Mouse (Mus musculus): Measurements from ENCODE around the gene Immp2l. TPM values are rescaled to one million over a fixed set of nuclear protein-coding genes. Genes with fewer than 3 reads are reported as not detected.
"Not testable (repeated sequence)": the region's sequence is repeated elsewhere in the genome, so short reads cannot be mapped to it uniquely, and the experiment has no call there.

The Immp2l gene
- polyA plus RNA-seq, 1 experiment from 2014 or later: 10.7 TPM

GRCm38 (mm10) chr12:41834646-41835045 is 810.8 kb downstream of the Immp2l start:
- Histone ChIP-seq H3K9me3 (no peaks in the 10 kb centered on the region), H3K4me3 (no peak overlapping the region), H3K4me1 (no peaks in the 10 kb centered on the region), H3K36me3 (replicated peaks) (no peaks in the 10 kb centered on the region), H3K27me3 (replicated peaks; ENCODE audit: low read depth, poor library complexity, severe bottlenecking) (no peaks in the 10 kb centered on the region), H3K27ac (replicated peaks) (no peak overlapping the region)
- DNase-seq (ENCODE audit: low spot score): no peak
- 89% methylated on average over 2 of the region's 2 CpGs for WGBS

- DNase-seq (ENCODE audit: low spot score): no peak
- Histone ChIP-seq H3K27me3 (replicated peaks; ENCODE audit: low read depth, poor library complexity, severe bottlenecking) (no peaks in the 10 kb centered on the region), H3K36me3 (replicated peaks) (no peaks in the 10 kb centered on the region), H3K27ac (replicated peaks) (no peak overlapping the region), H3K9me3 (no peaks in the 10 kb centered on the region), H3K4me1 (no peaks in the 10 kb centered on the region), H3K4me3 (no peak overlapping the region)
- 78% methylated on average over 6 of the region's 6 CpGs for WGBS
Observed at GRCm38 (mm10) chr12:41838334-41838847, 814.5 kb downstream of the Immp2l start.

- Histone ChIP-seq H3K36me3 (replicated peaks) (no peaks in the 10 kb centered on the region), H3K4me3 (no peak overlapping the region), H3K27ac (replicated peaks) (no peak overlapping the region), H3K9me3 (no peaks in the 10 kb centered on the region), H3K27me3 (replicated peaks; ENCODE audit: low read depth, poor library complexity, severe bottlenecking) (no peaks in the 10 kb centered on the region), H3K4me1 (no peaks in the 10 kb centered on the region)
- 88% methylated on average over 2 of the region's 2 CpGs for WGBS
- DNase-seq (ENCODE audit: low spot score): no peak
Observed at GRCm38 (mm10) chr12:41839241-41839640, 815.4 kb downstream of the Immp2l start.

GRCm38 (mm10) chr12:41842694-41843329 is 818.9 kb downstream of the Immp2l start:
- Histone ChIP-seq H3K27ac (replicated peaks) (no peak overlapping the region), H3K27me3 (replicated peaks; ENCODE audit: low read depth, poor library complexity, severe bottlenecking) (no peaks in the 10 kb centered on the region), H3K36me3 (replicated peaks) (no peaks in the 10 kb centered on the region), H3K9me3 (no peaks in the 10 kb centered on the region), H3K4me3 (no peak overlapping the region), H3K4me1 (no peaks in the 10 kb centered on the region)
- no peak for DNase-seq (ENCODE audit: low spot score)
- 80% methylated on average over 6 of the region's 6 CpGs for WGBS

- no peaks in the 10 kb centered on the region for H3K36me3 ChIP-seq (replicated peaks)
- no peak overlapping the region for H3K27ac ChIP-seq (replicated peaks)
- H3K9me3 ChIP-seq: no peaks in the 10 kb centered on the region
- no peak for DNase-seq (ENCODE audit: low spot score)
- H3K4me1 ChIP-seq: no peaks in the 10 kb centered on the region
- H3K4me3 ChIP-seq: no peak overlapping the region
- H3K27me3 ChIP-seq (replicated peaks; ENCODE audit: low read depth, poor library complexity, severe bottlenecking): no peaks in the 10 kb centered on the region
- WGBS: 89% methylated on average over 7 of the region's 7 CpGs
Observed at GRCm38 (mm10) chr12:41851896-41852470, 828.1 kb downstream of the Immp2l start.

- not testable (repeated sequence) for H3K27ac ChIP-seq (replicated peaks); H3K36me3 ChIP-seq (replicated peaks); H3K27me3 ChIP-seq (replicated peaks; ENCODE audit: low read depth, poor library complexity, severe bottlenecking); H3K4me3 ChIP-seq; H3K9me3 ChIP-seq; DNase-seq (ENCODE audit: low spot score); H3K4me1 ChIP-seq
- 44% methylated on average over 5 of the region's 5 CpGs for WGBS
Observed at GRCm38 (mm10) chr12:41859652-41860051, 835.8 kb downstream of the Immp2l start.

- WGBS: 89% methylated on average over 2 of the region's 2 CpGs
- no peaks in the 10 kb centered on the region for H3K36me3 ChIP-seq (replicated peaks)
- no peak overlapping the region for H3K27ac ChIP-seq (replicated peaks)
- no peaks in the 10 kb centered on the region for H3K4me1 ChIP-seq
- H3K4me3 ChIP-seq: no peak overlapping the region
- H3K9me3 ChIP-seq: peaks cover 5% of the 10 kb centered on the region; the same call in 1 of the 2 replicates
- H3K27me3 ChIP-seq (replicated peaks; ENCODE audit: low read depth, poor library complexity, severe bottlenecking): no peaks in the 10 kb centered on the region
- DNase-seq (ENCODE audit: low spot score): no peak
Observed at GRCm38 (mm10) chr12:41868317-41868716, 844.4 kb downstream of the Immp2l start.

- no peaks in the 10 kb centered on the region for H3K27me3 ChIP-seq (replicated peaks; ENCODE audit: low read depth, poor library complexity, severe bottlenecking)
- no peak for DNase-seq (ENCODE audit: low spot score)
- 78% methylated on average over 2 of the region's 2 CpGs for WGBS
Observed at GRCm38 (mm10) chr12:41874015-41874414, 850.1 kb downstream of the Immp2l start.

GRCm38 (mm10) chr12:41877292-41877959 is 853.5 kb downstream of the Immp2l start:
- WGBS: 74% methylated on average over 5 of the region's 5 CpGs
- Histone ChIP-seq H3K4me3 (no peak overlapping the region), H3K27ac (replicated peaks) (no peak overlapping the region), H3K4me1 (no peaks in the 10 kb centered on the region), H3K27me3 (replicated peaks; ENCODE audit: low read depth, poor library complexity, severe bottlenecking) (no peaks in the 10 kb centered on the region), H3K36me3 (replicated peaks) (no peaks in the 10 kb centered on the region), H3K9me3 (no peaks in the 10 kb centered on the region)
- DNase-seq (ENCODE audit: low spot score): no peak

More at GRCm38 (mm10) chr12:41874015-41874414, 850.1 kb downstream of the Immp2l start:
- Histone ChIP-seq H3K9me3 (no peaks in the 10 kb centered on the region), H3K4me1 (no peaks in the 10 kb centered on the region), H3K4me3 (no peak overlapping the region), H3K27ac (replicated peaks) (no peak overlapping the region), H3K36me3 (replicated peaks) (no peaks in the 10 kb centered on the region)

- no peaks in the 10 kb centered on the region for H3K9me3 ChIP-seq
- DNase-seq (ENCODE audit: low spot score): no peak
- 81% methylated on average over 3 of the region's 3 CpGs for WGBS
- no peak overlapping the region for H3K27ac ChIP-seq (replicated peaks)
- no peaks in the 10 kb centered on the region for H3K4me1 ChIP-seq
- H3K27me3 ChIP-seq (replicated peaks; ENCODE audit: low read depth, poor library complexity, severe bottlenecking): no peaks in the 10 kb centered on the region
- no peaks in the 10 kb centered on the region for H3K36me3 ChIP-seq (replicated peaks)
- H3K4me3 ChIP-seq: no peak overlapping the region
Observed at GRCm38 (mm10) chr12:41878493-41878892, 854.6 kb downstream of the Immp2l start.

- WGBS: 94% methylated on average over 1 of the region's 1 CpGs
- Histone ChIP-seq H3K27ac (replicated peaks) (no peak overlapping the region), H3K4me1 (no peaks in the 10 kb centered on the region), H3K27me3 (replicated peaks; ENCODE audit: low read depth, poor library complexity, severe bottlenecking) (no peaks in the 10 kb centered on the region), H3K36me3 (replicated peaks) (no peaks in the 10 kb centered on the region), H3K4me3 (no peak overlapping the region), H3K9me3 (no peaks in the 10 kb centered on the region)
- no peak for DNase-seq (ENCODE audit: low spot score)
Observed at GRCm38 (mm10) chr12:41878972-41879371, 855.1 kb downstream of the Immp2l start.

GRCm38 (mm10) chr12:41879412-41879811 is 855.5 kb downstream of the Immp2l start:
- no peak for DNase-seq (ENCODE audit: low spot score)
- Histone ChIP-seq H3K27me3 (replicated peaks; ENCODE audit: low read depth, poor library complexity, severe bottlenecking) (no peaks in the 10 kb centered on the region), H3K4me3 (no peak overlapping the region), H3K36me3 (replicated peaks) (no peaks in the 10 kb centered on the region), H3K4me1 (no peaks in the 10 kb centered on the region), H3K9me3 (no peaks in the 10 kb centered on the region), H3K27ac (replicated peaks) (no peak overlapping the region)
- WGBS: 78% methylated on average over 1 of the region's 1 CpGs

- 92% methylated on average over 3 of the region's 3 CpGs for WGBS
- DNase-seq (ENCODE audit: low spot score): no peak
Observed at GRCm38 (mm10) chr12:41880833-41881232, 856.9 kb downstream of the Immp2l start.

More at GRCm38 (mm10) chr12:41880833-41881232, 856.9 kb downstream of the Immp2l start:
- Histone ChIP-seq H3K36me3 (replicated peaks) (no peaks in the 10 kb centered on the region), H3K4me1 (no peaks in the 10 kb centered on the region), H3K27ac (replicated peaks) (no peak overlapping the region), H3K9me3 (no peaks in the 10 kb centered on the region), H3K4me3 (no peak overlapping the region), H3K27me3 (replicated peaks; ENCODE audit: low read depth, poor library complexity, severe bottlenecking) (no peaks in the 10 kb centered on the region)

Data from embryonic facial prominence, embryonic 10.5 days (tissue).